Mouse (Mus musculus) granulocyte monocyte progenitor cell, adult 5-6 weeks (primary cell): Measurements from ENCODE around the gene Zbtb32. TPM values are rescaled to one million over a fixed set of nuclear protein-coding genes. Genes with fewer than 3 reads are reported as not detected.
A peak's percentile ranks its signal among the peaks of the same experiment; 100 is the strongest.

Source experiments
- ATAC-seq: replicated peaks from 2 replicates; pipeline ENCODE4 v1.8.0; 2016; ENCODE audit warnings: mild to moderate bottlenecking, moderate TSS enrichment, inconsistent platforms; ENCODE audit not compliant: poor library complexity, severe bottlenecking
- total RNA-seq, 2 experiments: library from RNA; stranded (forward) in 1 of 2; stranded (reverse) in 1 of 2; fragments of 200-712, 200-1000 nt in 1 of 2; fragments of >200 nt in 1 of 2; fragmentation: Nextera tagmentation in 1 of 2; gene quantifications; 2 replicates each; pipeline ENCODE4 v1.2.3; 2014 to 2017

Gene Zbtb32
- not detected in 2 replicates for total RNA-seq (2014; fragmentation: Nextera tagmentation)
- not detected in 2 replicates for total RNA-seq (2017)

DNA sequence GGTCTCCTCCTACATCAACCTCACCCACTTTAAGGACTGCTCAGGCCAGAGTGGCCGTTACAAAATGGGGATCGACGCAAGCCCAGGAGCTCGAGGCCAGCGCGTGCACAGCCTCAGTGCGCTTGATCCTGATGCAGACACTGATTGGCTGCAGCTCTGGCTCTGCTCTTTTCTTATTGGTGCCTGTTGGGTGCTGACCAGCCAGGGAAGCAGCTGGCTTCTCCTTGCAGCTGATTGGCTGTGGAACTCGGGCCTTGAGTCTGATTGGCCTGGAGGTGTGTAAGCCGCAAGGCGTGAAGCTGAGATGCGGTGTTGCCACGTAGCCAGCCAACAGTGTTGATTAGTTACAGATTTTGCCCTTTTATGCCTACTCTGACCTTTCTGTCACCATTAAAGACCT lies at the start of gene Zbtb32:
Gene Zbtb32, minus strand, starts transcription at position 124 of the 400 bp plus-strand sequence.
- no peak for ATAC-seq

DNA sequence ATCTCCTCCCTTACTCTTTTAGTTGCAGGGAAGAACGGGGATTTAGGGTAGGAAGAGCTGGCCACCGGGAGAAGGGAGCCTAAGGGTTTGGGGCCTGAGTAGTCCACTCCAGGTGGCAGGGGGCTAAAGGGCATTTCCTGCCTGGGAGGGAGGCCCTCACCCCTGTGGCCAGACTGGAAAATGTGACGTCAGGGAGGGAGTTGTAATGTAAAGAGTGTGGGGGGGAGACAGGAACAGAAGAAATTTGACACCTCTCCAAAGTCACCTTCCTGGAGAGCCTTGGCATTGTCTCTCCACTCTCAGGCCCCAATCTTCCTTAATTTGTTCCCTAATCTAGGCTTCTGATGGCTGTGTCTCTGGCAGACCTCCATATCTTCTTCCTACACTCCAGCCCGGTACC lies 40.4 kb upstream of the Zbtb32 start:
- ATAC-seq = no peak

DNA sequence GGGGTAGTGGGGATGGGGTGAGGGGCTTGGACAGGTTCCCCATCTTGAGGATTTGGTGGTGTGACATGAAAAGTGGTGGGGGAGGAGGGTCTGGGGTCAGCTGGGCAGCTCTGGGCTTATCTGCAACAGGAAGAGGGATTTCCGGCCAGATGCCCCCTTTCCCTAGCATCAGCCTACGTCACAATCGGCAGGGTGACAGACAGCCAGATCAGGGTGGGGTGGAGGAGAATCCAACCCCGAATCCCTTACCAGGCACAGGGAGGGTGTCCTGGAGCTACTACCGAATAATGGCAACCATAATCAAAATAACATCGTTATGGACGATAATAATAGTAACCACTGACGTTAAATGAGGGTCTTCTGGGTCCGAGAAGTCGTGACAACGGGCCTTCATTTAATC lies 37.7 kb upstream of the Zbtb32 start:
- ATAC-seq = 0 out of 2 replicates have a peak, but pooled peaks have one; percentile 20

DNA sequence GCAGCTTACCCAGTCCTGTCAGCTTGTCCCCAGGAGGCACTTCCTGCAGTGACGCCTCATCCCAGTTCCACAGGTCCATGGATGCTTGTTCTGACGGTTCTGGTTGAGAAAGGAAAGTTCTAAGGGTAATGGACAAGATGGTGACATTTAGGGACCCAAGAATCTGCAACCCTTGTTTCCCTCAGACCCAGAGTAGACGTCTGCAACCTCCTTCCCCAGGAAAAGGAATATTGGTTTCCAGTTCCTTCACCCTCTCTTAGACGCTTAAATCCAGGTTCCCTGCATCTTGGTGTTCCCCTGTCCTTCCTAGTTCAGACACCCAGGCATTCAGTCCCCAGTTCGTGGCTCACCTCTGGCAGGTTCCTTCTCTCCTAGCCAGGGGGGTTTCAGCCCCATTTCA lies 37.0 kb upstream of the Zbtb32 start, which contains the start of gene Etv2:
Gene Etv2, minus strand, starts transcription at position 101 of the 400 bp plus-strand sequence.
- no peak for ATAC-seq

DNA sequence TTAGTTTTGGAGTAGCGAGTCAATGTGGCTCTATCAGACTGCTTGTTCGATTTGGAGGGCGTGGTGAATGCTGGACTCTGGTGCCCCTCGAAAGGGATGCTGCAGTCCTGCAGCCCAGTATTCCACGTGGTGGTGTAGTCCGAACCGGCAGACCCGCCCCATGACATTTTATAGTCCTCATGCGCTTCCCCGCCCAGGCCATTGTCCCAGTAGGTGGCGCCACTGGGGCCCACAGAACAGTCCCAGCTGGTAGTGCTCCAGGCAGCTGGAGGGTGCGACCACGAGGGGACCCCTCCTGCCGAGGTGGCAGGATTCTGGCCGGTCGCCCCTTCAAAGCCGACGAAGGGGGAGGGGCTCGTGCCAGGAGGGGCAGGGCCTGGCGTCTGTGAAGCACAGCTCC lies 35.9 kb upstream of the Zbtb32 start:
- ATAC-seq = peak; percentile 85

DNA sequence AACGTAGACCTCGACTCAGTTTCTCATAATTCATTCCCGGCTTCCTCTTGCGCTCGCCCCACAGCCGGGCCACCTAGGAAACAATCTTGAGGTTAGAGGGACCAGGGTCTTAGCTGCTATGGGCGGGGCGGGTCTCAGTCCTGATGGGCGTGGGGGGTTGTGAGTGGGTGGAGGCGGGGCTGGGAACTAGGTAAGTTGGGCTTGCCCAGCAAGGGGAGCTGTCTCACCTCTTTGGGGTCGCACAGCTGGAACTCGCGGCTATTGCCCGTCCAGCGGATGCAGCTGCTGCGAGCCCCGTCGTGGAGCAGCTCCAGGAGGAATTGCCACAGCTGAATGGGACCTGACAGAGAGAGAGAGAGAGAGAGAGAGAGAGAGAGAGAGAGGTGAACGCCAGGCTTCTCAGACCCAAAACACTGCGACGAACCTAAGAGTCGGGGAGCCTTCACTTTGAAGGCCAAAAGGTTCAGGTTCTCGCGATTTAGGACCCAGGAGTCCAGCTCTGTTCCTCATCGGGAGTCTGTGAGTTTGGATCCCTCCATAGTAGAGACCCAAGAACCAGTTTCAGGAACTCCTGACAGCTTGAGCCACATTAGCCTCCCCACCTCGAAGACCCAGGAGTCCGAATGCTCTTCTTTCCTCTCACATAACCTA lies 35.2 kb upstream of the Zbtb32 start:
- ATAC-seq = peak; percentile 7; the same call in 1 of the 2 replicates

DNA sequence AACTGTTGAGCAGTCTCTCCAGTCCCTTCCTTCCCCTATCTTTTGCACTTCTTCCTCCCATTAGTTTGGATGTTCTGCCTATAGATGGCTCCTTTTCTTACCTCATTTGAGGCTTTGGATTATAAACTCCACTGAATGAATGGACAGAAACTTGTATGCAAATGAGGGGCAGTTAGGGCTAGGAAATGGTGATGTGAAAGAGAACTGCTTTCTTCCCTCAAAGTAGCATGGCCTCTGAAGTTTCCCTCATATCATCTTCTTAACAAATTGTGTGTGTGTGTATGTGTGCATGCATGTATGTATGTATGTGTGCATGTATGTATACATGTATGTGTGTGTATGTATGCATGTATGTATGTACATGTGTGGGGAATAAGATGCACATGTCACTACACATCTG lies 30.3 kb upstream of the Zbtb32 start:
- no peak for ATAC-seq

DNA sequence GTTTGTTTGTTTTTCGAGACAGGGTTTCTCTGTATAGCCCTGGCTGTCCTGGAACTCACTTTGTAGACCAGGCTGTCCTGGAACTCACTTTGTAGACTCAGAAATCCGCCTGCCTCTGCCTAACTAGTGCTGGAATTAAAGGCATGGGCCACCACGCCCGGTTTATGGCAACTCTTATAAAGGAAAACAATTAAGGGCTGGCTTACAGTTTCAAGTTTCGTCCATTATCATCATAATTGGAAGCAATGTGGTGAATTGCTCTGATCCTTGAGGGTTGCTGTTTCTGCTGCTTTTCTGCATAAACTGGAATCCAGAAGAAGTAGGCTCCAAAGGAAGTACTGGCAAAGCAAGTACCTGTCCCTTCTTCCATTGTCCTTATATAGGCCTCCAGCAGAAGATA lies 27.9 kb upstream of the Zbtb32 start:
- ATAC-seq = no peak

DNA sequence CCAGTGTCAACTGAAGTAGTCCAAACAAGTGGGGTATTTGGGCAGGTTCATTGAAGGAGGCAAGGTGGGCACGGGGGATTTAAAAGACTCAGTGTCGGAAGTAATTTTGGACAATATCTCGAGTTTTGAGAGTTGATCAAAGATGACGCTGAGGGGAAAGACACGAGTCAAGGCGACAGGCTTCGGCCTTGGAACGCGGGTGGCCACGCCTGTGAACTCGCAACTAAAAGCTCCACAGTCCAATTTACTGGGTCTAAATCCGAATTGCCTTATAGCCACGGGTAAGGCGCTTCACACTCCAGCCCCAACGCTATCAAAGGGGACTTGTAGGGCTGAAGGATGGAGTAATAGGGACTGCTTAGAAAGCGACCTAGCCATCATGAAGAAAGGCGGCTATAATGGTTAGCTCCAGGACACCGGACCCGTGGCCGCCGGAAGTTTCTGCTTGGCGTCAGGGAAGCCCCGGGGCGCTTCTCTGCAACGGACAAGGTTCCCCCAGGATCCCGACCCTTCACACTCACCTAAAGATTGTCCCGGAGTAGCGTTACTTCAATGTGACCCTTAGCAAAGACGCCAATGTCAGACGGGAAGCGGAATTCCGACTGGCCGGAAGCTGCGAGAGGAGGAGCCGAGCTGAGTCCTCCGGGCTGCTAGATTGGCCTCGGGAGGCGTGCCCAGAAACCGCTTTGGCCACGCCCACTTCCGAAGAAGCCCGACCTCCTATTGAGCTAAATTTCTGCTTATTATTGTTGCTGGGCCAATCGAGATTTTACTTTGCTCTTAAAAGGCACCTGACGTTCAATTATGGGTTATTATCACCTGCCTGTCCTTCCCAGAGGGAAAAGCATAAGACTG lies 27.0 kb upstream of the Zbtb32 start, which contains the start of gene Cox6b1:
Gene Cox6b1, minus strand, starts transcription at position 622 of the 855 bp plus-strand sequence.
- peak; percentile 98 for ATAC-seq

DNA sequence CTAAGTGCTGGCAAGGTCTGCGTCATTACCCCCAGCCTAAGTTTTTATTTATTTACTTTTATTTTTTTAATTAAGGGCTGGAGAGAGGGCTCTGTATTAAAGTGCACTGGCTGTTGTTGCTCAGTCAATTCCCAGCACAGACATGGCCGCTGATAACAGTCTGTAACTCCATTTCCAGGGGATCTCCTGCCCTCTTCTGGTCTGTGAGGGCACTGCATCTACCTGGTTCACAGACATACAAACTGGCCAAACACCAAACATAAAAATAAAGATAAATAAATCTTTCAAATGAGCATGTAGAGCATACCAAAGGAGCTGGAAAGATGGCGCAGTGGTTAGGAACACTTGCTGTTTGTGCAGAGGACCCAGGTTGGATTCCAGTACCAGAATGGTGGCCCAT lies 20.5 kb upstream of the Zbtb32 start:
- peak; percentile 71 for ATAC-seq

DNA sequence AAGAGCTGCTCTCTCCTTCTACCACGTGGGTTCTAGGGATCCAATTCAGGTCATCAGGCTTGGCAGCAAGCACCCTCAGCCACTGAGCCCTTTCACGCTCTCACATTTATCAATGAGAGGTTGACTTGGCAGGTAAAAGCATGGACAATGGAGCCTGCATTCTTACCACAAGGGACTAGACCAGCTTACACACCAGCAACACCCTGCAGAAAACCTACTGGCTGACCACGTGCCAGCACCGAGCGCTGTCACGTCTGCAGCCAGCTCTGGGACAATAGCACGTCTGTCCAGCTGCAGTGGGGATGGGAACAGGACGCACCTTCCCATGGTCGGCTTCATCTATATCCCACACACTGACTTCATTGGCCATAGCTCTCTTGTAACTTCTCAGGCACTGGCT lies 19.9 kb upstream of the Zbtb32 start:
- ATAC-seq = no peak

DNA sequence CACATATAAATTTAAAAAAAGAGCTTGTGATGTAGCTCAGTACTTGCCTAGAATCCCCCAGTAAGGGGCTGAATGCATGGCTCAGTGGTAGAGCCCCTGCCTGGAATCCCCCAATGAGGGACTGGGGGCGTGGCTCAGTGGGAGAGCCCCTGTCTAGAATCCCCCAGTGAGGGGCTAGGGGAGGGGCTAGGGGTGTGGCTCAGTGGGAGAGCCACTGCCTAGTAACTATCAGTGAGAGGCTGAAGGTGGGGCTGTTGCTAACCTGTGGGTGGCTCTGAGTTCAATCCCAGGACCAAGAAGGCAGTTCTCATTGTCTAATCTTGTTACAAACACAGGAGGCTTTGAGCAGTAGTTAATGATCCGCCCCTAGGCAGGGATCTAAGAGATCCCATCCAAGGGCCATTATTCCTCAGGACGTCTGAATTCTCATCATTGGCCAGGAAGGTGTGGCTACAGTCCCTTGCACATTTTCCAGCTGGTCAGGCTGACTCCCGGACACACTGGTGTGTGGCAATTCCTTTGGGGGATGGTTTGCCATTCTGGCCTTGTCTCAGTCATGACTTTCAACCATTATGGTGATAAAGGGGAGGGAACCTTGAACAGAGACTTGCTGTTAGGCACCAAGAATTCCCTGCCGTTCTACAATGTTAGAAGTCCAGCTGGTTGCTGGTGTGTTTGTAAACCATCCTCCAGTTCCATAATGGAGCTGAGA lies 16.5 kb upstream of the Zbtb32 start:
- ATAC-seq = no peak

DNA sequence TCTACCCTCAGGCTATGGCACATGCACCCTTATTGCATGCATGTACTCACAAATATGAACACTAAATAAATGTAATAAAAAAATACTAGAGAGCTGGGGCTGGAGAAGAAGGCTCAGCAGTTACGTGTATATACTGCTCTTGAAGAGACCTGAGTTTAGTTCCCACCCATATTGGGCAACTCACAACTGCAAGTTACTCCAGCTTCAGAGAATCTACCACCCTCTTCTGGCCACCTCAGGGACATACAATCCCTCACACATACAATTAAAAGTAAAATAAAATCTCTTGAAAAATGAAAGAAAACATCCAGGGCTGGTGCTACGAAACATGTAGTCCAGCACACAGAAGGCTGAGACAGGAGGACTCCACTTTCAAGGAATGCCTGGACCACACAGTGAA lies 15.7 kb upstream of the Zbtb32 start:
- ATAC-seq = peak; percentile 76

DNA sequence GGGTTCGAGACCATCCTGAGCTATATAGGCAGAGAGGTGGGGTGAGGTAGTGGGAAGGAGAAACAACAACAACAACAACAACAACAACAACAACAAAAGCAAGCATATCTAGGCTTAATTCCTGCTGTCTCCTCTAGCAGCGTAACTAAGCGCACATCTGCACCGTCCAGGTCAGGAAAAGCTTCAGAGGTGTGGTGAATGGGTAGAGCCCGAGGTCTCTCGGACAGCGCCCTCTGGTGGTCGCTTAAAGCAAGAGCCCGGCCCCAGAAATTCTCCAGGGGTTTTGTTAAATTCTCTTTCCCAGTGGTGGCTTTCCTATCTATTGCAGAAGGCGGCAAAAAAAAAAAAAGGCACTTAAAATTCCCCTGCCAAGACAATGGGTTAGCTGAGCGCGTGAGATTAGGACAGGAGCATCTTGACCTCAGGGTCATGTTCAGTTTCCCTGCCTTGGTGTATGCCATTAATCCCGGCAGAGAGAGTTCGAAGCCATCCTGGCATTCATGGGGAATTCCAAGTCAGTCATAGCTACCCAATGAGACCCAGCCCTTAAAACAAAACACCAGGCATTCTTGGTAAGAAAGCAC lies 14.9 kb upstream of the Zbtb32 start:
- ATAC-seq = peak; percentile 69

DNA sequence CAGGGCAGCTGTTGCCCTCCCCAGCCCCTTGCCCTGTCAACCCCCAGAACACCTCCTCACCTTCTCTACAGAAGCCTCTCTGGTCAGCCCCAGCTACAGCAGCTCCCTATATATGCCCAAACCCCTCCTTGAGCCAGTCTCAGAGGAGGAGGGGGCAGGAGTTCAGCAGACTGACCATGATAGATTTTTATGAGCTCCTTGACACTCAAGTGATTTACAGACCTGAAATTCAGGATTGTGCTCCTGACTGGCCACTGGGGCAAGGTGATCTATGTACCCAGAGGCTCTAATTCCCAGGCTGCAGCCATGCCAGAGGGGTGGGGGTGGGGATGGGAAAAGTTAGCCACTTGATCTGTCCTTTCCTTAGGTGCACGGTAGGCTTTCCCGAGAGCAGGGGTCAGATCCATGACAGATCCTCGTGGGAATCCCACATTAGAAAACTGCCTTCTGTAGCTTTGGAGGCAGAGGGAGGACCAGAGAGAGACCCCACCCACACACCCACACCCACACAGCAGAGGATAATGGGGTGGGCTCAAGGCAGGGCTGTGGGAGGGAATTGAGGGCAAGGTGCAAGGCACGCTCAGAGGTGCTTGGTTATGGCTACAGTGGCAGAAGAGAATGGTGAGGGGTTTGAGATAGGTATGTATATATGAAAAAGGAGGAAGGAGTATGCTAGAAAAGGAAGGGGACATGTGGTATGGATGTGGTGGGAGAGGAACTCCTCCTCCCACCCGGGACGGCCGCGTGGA lies 14.1 kb upstream of the Zbtb32 start, which contains the start of gene Upk1a:
Gene Upk1a, minus strand, starts transcription at position 194 of the 749 bp plus-strand sequence.
- ATAC-seq = no peak

DNA sequence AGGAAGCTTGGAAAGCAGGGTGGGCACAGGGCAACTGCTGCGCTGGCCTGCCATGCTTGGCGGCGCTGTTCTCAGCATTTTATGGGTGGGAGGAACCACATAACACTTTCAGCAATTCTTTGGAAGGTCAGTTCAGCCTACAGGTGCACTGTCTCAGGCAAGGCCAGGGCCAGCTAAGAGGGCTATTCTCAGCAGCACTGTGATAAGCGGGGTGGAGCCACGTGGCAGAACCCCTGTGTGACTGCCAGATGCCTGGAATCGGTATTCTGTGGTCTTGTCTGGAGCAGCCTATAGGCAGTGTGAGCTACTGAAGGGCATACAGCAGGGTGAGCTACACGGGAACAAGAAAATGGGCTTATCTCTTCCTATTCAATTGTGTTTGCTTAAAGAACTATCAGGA lies 11.3 kb upstream of the Zbtb32 start:
- no peak for ATAC-seq

DNA sequence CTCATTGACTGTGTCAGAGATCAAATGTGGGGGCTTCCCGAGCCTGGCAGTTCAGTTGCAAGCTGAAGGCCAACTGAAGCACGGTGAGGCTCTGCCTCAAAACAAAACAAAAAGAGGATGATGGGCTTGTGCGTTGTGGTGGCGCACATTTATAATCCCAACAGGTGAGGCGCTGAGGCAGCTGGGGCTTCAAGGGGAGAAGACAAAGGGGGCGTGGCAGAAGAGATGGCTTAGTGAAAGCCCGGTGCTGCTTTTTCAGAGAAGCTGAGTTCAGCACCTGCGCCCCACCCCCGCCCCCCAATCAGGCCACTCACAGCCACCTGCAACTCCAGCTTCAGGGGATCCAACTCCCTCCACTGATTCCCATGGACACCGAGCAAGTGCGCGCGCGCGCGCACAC lies 9.8 kb upstream of the Zbtb32 start:
- ATAC-seq = no peak

DNA sequence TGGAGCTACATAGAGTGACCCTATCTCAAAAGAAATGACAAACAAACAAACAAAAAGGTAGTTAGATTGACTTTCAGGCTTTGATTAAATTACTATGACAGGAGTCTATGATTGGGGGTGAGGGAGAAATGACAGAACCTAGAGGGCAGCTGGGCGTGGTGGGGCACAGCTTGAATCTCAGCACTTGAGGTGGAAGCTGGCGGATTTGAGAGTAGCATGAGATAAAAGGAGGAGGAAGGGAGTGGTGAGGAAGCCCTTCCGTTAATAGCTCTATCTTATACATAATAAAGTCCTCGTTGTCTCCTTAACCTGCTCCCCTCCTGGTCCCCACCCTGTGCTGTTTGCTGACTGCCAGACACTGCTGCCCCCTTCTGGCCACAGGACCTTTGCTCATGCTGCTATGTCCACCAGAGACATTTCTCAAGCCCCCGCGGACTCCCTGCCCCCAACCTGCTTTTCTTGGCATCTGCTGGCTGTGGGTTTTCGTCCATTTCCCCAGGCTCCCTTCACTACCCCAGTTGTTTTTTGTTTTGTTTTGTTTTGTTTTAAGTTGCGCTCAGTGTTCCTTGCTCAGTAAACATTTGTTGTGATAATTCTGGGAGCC lies 9.1 kb upstream of the Zbtb32 start:
- peak; percentile 92 for ATAC-seq

DNA sequence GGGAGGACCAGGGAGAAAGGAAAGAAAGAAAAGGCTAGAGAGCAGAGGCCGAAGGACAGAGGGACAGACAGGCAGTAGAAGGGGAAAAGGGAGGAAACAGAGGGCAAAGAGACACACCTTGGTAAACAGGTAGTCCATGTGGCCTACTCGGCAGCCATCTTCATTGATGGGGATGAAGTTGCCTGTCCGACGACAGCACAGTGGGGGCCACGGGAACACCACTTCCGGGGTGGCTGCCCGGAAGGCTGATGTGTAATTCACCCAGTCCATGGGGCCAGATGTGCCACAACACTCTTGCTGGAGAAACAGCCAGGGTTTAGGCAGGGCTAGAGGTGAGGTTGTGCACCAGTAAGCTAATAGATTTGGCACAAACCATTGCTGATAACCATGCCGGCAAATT lies 6.2 kb upstream of the Zbtb32 start:
- no peak for ATAC-seq
